Mouse (Mus musculus): ENCODE results near the gene Ccdc136. TPM values are rescaled to one million over a fixed set of nuclear protein-coding genes. Genes with fewer than 3 reads are reported as not detected.
A peak's percentile ranks its signal among the peaks of the same experiment; 100 is the strongest.
"Not testable (repeated sequence)": the region's sequence is repeated elsewhere in the genome, so short reads cannot be mapped to it uniquely, and the experiment has no call there.

The Ccdc136 gene
- 12.2 and 12.4 TPM in 2 replicates for polyA plus RNA-seq (2015; fragmentation: Nextera tagmentation; extraction: Ambion mirVana)

GRCm38 (mm10) chr6:29395910-29396713, at the start of gene Ccdc136:
Gene Ccdc136 (plus strand): TSS chr6:29396309.
- under 1% methylated on average over 49 of the region's 49 CpGs for WGBS
- Histone ChIP-seq H3K9ac (peak within 1 kb of the TSS; percentile 10), H3K4me2 (peak within 1 kb of the TSS; percentile 93), H3K36me3 (no peaks in the 10 kb centered on the region), H3K4me3 (replicated peaks) (peak within 1 kb of the TSS; percentile 61), H3K27me3 (replicated peaks) (0 out of 2 replicates have a peak, but pooled peaks cover 11% of the 10 kb centered on the region), H3K27ac (peak within 1 kb of the TSS; percentile 70), H3K9me3 (no peaks in the 10 kb centered on the region), H3K4me1 (peaks cover 10% of the 10 kb centered on the region)
- peak; percentile 91 for ATAC-seq (ENCODE audit: insufficient read depth, low FRiP score, low read depth)

GRCm38 (mm10) chr6:29346512-29346911, 49.6 kb upstream of the Ccdc136 start:
- not testable (repeated sequence) for H3K4me2 ChIP-seq; H3K4me3 ChIP-seq (replicated peaks); H3K36me3 ChIP-seq; ATAC-seq (ENCODE audit: insufficient read depth, low FRiP score, low read depth); H3K27me3 ChIP-seq (replicated peaks); H3K9ac ChIP-seq; H3K27ac ChIP-seq; H3K9me3 ChIP-seq
- 90% methylated on average over 2 of the region's 2 CpGs for WGBS
- H3K4me1 ChIP-seq: peaks cover 11% of the 10 kb centered on the region; the same call in 1 of the 2 replicates

GRCm38 (mm10) chr6:29347189-29347588, 48.9 kb upstream of the Ccdc136 start:
- Histone ChIP-seq H3K4me3 (replicated peaks) (peak overlapping the region; percentile 93), H3K4me1 (peaks cover 11% of the 10 kb centered on the region; the same call in 1 of the 2 replicates), H3K27me3 (replicated peaks) (no peaks in the 10 kb centered on the region), H3K36me3 (no peaks in the 10 kb centered on the region), H3K9me3 (no peaks in the 10 kb centered on the region), H3K4me2 (peak overlapping the region; percentile 74), H3K27ac (peak overlapping the region; percentile 91), H3K9ac (peak overlapping the region; percentile 40)
- WGBS: 31% methylated on average over 7 of the region's 7 CpGs
- no peak for ATAC-seq (ENCODE audit: insufficient read depth, low FRiP score, low read depth)

- no peaks in the 10 kb centered on the region for H3K36me3 ChIP-seq
- peak within 1 kb of the TSS; percentile 93 for H3K4me3 ChIP-seq (replicated peaks)
- peak within 1 kb of the TSS; percentile 74 for H3K4me2 ChIP-seq
- H3K27ac ChIP-seq: peak within 1 kb of the TSS; percentile 91
- H3K4me1 ChIP-seq: peaks cover 11% of the 10 kb centered on the region; the same call in 1 of the 2 replicates
- no peaks in the 10 kb centered on the region for H3K9me3 ChIP-seq
- H3K9ac ChIP-seq: peak within 1 kb of the TSS; percentile 80
- peak; percentile 98 for ATAC-seq (ENCODE audit: insufficient read depth, low FRiP score, low read depth)
- WGBS: under 1% methylated on average over 55 of the region's 55 CpGs
- no peaks in the 10 kb centered on the region for H3K27me3 ChIP-seq (replicated peaks)
These were observed 48.3 kb upstream of the Ccdc136 start, which contains the start of gene Calu for GRCm38 (mm10) chr6:29347665-29348370. Gene Calu (plus strand): TSS chr6:29348069.

GRCm38 (mm10) chr6:29348371-29348724, 47.8 kb upstream of the Ccdc136 start:
- WGBS: under 1% methylated on average over 15 of the region's 15 CpGs
- Histone ChIP-seq H3K4me3 (replicated peaks) (peak overlapping the region; percentile 93), H3K27me3 (replicated peaks) (no peaks in the 10 kb centered on the region), H3K4me1 (peaks cover 11% of the 10 kb centered on the region; the same call in 1 of the 2 replicates), H3K27ac (peak overlapping the region; percentile 79), H3K9me3 (no peaks in the 10 kb centered on the region), H3K4me2 (peak overlapping the region; percentile 55), H3K9ac (peak overlapping the region; percentile 80), H3K36me3 (no peaks in the 10 kb centered on the region)
- ATAC-seq (ENCODE audit: insufficient read depth, low FRiP score, low read depth): peak; percentile 0; the same call in 1 of the 2 replicates

- Histone ChIP-seq H3K4me1 (peaks cover 11% of the 10 kb centered on the region; the same call in 1 of the 2 replicates), H3K4me2 (no peak overlapping the region), H3K9ac (no peak overlapping the region), H3K9me3 (no peaks in the 10 kb centered on the region), H3K27ac (no peak overlapping the region), H3K4me3 (replicated peaks) (no peak overlapping the region), H3K27me3 (replicated peaks) (no peaks in the 10 kb centered on the region), H3K36me3 (0 out of 2 replicates have a peak, but pooled peaks cover 3% of the 10 kb centered on the region)
- ATAC-seq (ENCODE audit: insufficient read depth, low FRiP score, low read depth): no peak
These were observed 44.5 kb upstream of the Ccdc136 start for GRCm38 (mm10) chr6:29351613-29352012.

GRCm38 (mm10) chr6:29352816-29353215, 43.3 kb upstream of the Ccdc136 start:
- H3K4me3 ChIP-seq (replicated peaks): no peak overlapping the region
- H3K27ac ChIP-seq: no peak overlapping the region
- no peaks in the 10 kb centered on the region for H3K9me3 ChIP-seq
- no peak overlapping the region for H3K9ac ChIP-seq
- no peaks in the 10 kb centered on the region for H3K27me3 ChIP-seq (replicated peaks)
- peaks cover 10% of the 10 kb centered on the region; the same call in 1 of the 2 replicates for H3K36me3 ChIP-seq
- no peak for ATAC-seq (ENCODE audit: insufficient read depth, low FRiP score, low read depth)
- peaks cover 11% of the 10 kb centered on the region; the same call in 1 of the 2 replicates for H3K4me1 ChIP-seq
- WGBS: 52% methylated on average over 5 of the region's 5 CpGs
- no peak overlapping the region for H3K4me2 ChIP-seq

GRCm38 (mm10) chr6:29359386-29359785, 36.7 kb upstream of the Ccdc136 start:
- H3K4me2 ChIP-seq: no peak overlapping the region
- H3K9ac ChIP-seq: no peak overlapping the region
- H3K27ac ChIP-seq: no peak overlapping the region
- no peaks in the 10 kb centered on the region for H3K9me3 ChIP-seq
- no peak for ATAC-seq (ENCODE audit: insufficient read depth, low FRiP score, low read depth)
- 76% methylated on average over 3 of the region's 3 CpGs for WGBS
- no peaks in the 10 kb centered on the region for H3K27me3 ChIP-seq (replicated peaks)
- H3K36me3 ChIP-seq: peaks cover 10% of the 10 kb centered on the region; the same call in 1 of the 2 replicates
- H3K4me3 ChIP-seq (replicated peaks): no peak overlapping the region
- no peaks in the 10 kb centered on the region for H3K4me1 ChIP-seq

- ATAC-seq (ENCODE audit: insufficient read depth, low FRiP score, low read depth): no peak
- Histone ChIP-seq H3K4me1 (no peaks in the 10 kb centered on the region), H3K27me3 (replicated peaks) (no peaks in the 10 kb centered on the region), H3K9ac (no peak overlapping the region), H3K27ac (no peak overlapping the region), H3K36me3 (peaks cover 11% of the 10 kb centered on the region; the same call in 1 of the 2 replicates), H3K4me3 (replicated peaks) (no peak overlapping the region), H3K9me3 (no peaks in the 10 kb centered on the region), H3K4me2 (no peak overlapping the region)
- 72% methylated on average over 6 of the region's 6 CpGs for WGBS
These were observed 35.9 kb upstream of the Ccdc136 start for GRCm38 (mm10) chr6:29360211-29360610.

- peaks cover 18% of the 10 kb centered on the region for H3K36me3 ChIP-seq
- no peak overlapping the region for H3K27ac ChIP-seq
- 63% methylated on average over 7 of the region's 7 CpGs for WGBS
These were observed 33.6 kb upstream of the Ccdc136 start for GRCm38 (mm10) chr6:29362246-29363128.

GRCm38 (mm10) chr6:29363129-29363515, 33.0 kb upstream of the Ccdc136 start:
- WGBS: 79% methylated on average over 3 of the region's 3 CpGs

More at GRCm38 (mm10) chr6:29362246-29363128, 33.6 kb upstream of the Ccdc136 start:
- ATAC-seq (ENCODE audit: insufficient read depth, low FRiP score, low read depth): no peak
- no peaks in the 10 kb centered on the region for H3K9me3 ChIP-seq
- H3K4me2 ChIP-seq: no peak overlapping the region
- no peak overlapping the region for H3K9ac ChIP-seq
- H3K27me3 ChIP-seq (replicated peaks): no peaks in the 10 kb centered on the region
- no peaks in the 10 kb centered on the region for H3K4me1 ChIP-seq
- no peak overlapping the region for H3K4me3 ChIP-seq (replicated peaks)

More at GRCm38 (mm10) chr6:29363129-29363515, 33.0 kb upstream of the Ccdc136 start:
- Histone ChIP-seq H3K9ac (no peak overlapping the region), H3K4me3 (replicated peaks) (no peak overlapping the region), H3K4me2 (no peak overlapping the region), H3K4me1 (no peaks in the 10 kb centered on the region), H3K27me3 (replicated peaks) (no peaks in the 10 kb centered on the region), H3K27ac (no peak overlapping the region), H3K36me3 (peaks cover 18% of the 10 kb centered on the region), H3K9me3 (no peaks in the 10 kb centered on the region)
- no peak for ATAC-seq (ENCODE audit: insufficient read depth, low FRiP score, low read depth)

All from stomach, embryonic 15.5 days (tissue).